Mouse (Mus musculus): Measurements from ENCODE around the gene Gm21425. TPM values are rescaled to one million over a fixed set of nuclear protein-coding genes. Genes with fewer than 3 reads are reported as not detected.

Gene Gm21425
- polyA plus RNA-seq (2012; rRNA removed), result not detected in 2 replicates

GRCm38 (mm10) chrY:13161668-13162067, at the start of gene Gm21425:
Gene Gm21425 (plus strand): TSS chrY:13161968.

DNA sequence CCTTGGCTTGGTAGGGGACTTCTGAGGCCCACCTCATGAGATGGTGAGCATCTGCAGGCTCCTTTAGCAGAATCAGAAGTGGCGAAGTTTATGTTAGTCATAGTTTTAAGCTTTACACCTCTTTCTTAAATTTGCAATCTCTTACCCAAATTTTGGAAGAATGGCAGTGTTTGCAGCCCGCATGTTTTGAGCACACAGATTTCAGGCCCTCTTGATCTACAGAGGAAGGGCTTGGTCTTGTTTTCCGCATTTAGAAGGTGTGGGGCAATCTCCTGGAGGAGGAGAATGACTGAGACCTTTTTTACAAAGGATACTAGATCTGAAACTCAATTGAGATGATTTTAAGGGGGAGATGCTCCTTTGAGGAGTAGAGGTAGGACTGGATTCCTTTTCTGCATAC, 28.4 kb upstream of the Gm21425 start, which contains the start of gene Gm21891:
TSS of gene Gm21891 (minus strand) at position 101 of the 400 bp plus-strand sequence.

Other genes with a start within 250 kb of the Gm21425 start
- gene Gm20807, start 119.1 kb upstream of the Gm21425 start, polyA plus RNA-seq (2012; rRNA removed), result not detected in 2 replicates
- gene Gm21891, start 28.5 kb upstream of the Gm21425 start, polyA plus RNA-seq (2012; rRNA removed), result not detected in 2 replicates
- not detected in 2 replicates for gene Gm21828, start 62.0 kb downstream of the Gm21425 start, polyA plus RNA-seq (2012; rRNA removed)
- not detected in 2 replicates for gene Gm21440, start 90.4 kb downstream of the Gm21425 start, polyA plus RNA-seq (2012; rRNA removed)
- not detected in 2 replicates for gene Gm21454, start 90.5 kb downstream of the Gm21425 start, polyA plus RNA-seq (2012; rRNA removed)
- not detected in 2 replicates for gene Gm21725, start 187.1 kb downstream of the Gm21425 start, polyA plus RNA-seq (2012; rRNA removed)

Data from ovary, adult 2 months (tissue).